Mouse (Mus musculus): ENCODE data around the gene Mapk8ip2. TPM values are rescaled to one million over a fixed set of nuclear protein-coding genes. Genes with fewer than 3 reads are reported as not detected.

The Mapk8ip2 gene
- total RNA-seq, 2 experiments from 2014 or later = not detected

Other genes with a start within 250 kb of the Mapk8ip2 start
- gene Ppp6r2, start 242.4 kb upstream of the Mapk8ip2 start, total RNA-seq (2015) = 8.5 and 11.8 TPM in 2 replicates
- gene Ppp6r2, start 242.4 kb upstream of the Mapk8ip2 start, total RNA-seq (2017) = 9.8 and 11.2 TPM in 2 replicates
- 92.1 and 94.9 TPM in 2 replicates for gene Sbf1, start 138.6 kb upstream of the Mapk8ip2 start, total RNA-seq (2015)
- gene Sbf1, start 138.6 kb upstream of the Mapk8ip2 start, total RNA-seq (2017) = 50.0 and 52.1 TPM in 2 replicates
- gene Adm2, start 131.2 kb upstream of the Mapk8ip2 start, total RNA-seq (2015) = not detected in 2 replicates
- not detected in 2 replicates for gene Adm2, start 131.2 kb upstream of the Mapk8ip2 start, total RNA-seq (2017)
- gene Miox, start 119.5 kb upstream of the Mapk8ip2 start, total RNA-seq (2015) = not detected in 2 replicates
- not detected in 2 replicates for gene Miox, start 119.5 kb upstream of the Mapk8ip2 start, total RNA-seq (2017)
- 14.0 and 16.6 TPM in 2 replicates for gene Lmf2, start 98.3 kb upstream of the Mapk8ip2 start, total RNA-seq (2015)
- gene Lmf2, start 98.3 kb upstream of the Mapk8ip2 start, total RNA-seq (2017) = 7.4 and 11.7 TPM in 2 replicates
- 82.4 and 115 TPM in 2 replicates for gene Ncaph2, start 98.2 kb upstream of the Mapk8ip2 start, total RNA-seq (2015)
- 96.7 and 97.9 TPM in 2 replicates for gene Ncaph2, start 98.2 kb upstream of the Mapk8ip2 start, total RNA-seq (2017)
- 15.9 and 20.6 TPM in 2 replicates for gene Sco2, start 80.1 kb upstream of the Mapk8ip2 start, total RNA-seq (2015)
- gene Sco2, start 80.1 kb upstream of the Mapk8ip2 start, total RNA-seq (2017) = 14.4 and 14.7 TPM in 2 replicates
- gene Tymp, start 76.9 kb upstream of the Mapk8ip2 start, total RNA-seq (2015) = 0.10 and 0.17 TPM in 2 replicates
- 0.42 and 0.71 TPM in 2 replicates for gene Tymp, start 76.9 kb upstream of the Mapk8ip2 start, total RNA-seq (2017)
- 0.90 and 2.7 TPM in 2 replicates for gene Odf3b, start 74.6 kb upstream of the Mapk8ip2 start, total RNA-seq (2015)
- gene Odf3b, start 74.6 kb upstream of the Mapk8ip2 start, total RNA-seq (2017) = 1.9 and 3.7 TPM in 2 replicates
- gene Klhdc7b, start 69.0 kb upstream of the Mapk8ip2 start, total RNA-seq (2015) = 0.07 TPM in 1 of 2 replicates, not detected in the other
- gene Klhdc7b, start 69.0 kb upstream of the Mapk8ip2 start, total RNA-seq (2017) = under 0.01 TPM in 1 of 2 replicates, not detected in the other
- gene Syce3, start 43.4 kb upstream of the Mapk8ip2 start, total RNA-seq (2015) = not detected in 2 replicates
- gene Syce3, start 43.4 kb upstream of the Mapk8ip2 start, total RNA-seq (2017) = not detected in 2 replicates
- 1.5 and 1.9 TPM in 2 replicates for gene Cpt1b, start 28.1 kb upstream of the Mapk8ip2 start, total RNA-seq (2015)
- gene Cpt1b, start 28.1 kb upstream of the Mapk8ip2 start, total RNA-seq (2017) = 2.3 and 2.5 TPM in 2 replicates
- gene C730034F03Rik, start 24.3 kb upstream of the Mapk8ip2 start, total RNA-seq (2015) = 0.98 and 3.6 TPM in 2 replicates
- gene C730034F03Rik, start 24.3 kb upstream of the Mapk8ip2 start, total RNA-seq (2017) = 3.7 and 5.5 TPM in 2 replicates
- gene Gm44502, start 24.2 kb upstream of the Mapk8ip2 start, total RNA-seq (2015) = 1.1 TPM in 1 of 2 replicates, not detected in the other
- gene Gm44502, start 24.2 kb upstream of the Mapk8ip2 start, total RNA-seq (2017) = 0.04 and 0.68 TPM in 2 replicates
- gene Chkb, start 24.0 kb upstream of the Mapk8ip2 start, total RNA-seq (2015) = 36.0 and 45.7 TPM in 2 replicates
- gene Chkb, start 24.0 kb upstream of the Mapk8ip2 start, total RNA-seq (2017) = 16.4 and 24.5 TPM in 2 replicates
- gene Arsa, start 23.5 kb downstream of the Mapk8ip2 start, total RNA-seq (2015) = 7.1 and 7.3 TPM in 2 replicates
- gene Arsa, start 23.5 kb downstream of the Mapk8ip2 start, total RNA-seq (2017) = 8.8 and 13.9 TPM in 2 replicates
- 1.8 and 4.2 TPM in 2 replicates for gene Shank3, start 45.7 kb downstream of the Mapk8ip2 start, total RNA-seq (2015)
- gene Shank3, start 45.7 kb downstream of the Mapk8ip2 start, total RNA-seq (2017) = 1.3 and 3.1 TPM in 2 replicates
- gene Acr, start 114.4 kb downstream of the Mapk8ip2 start, total RNA-seq (2015) = not detected in 2 replicates
- not detected in 2 replicates for gene Acr, start 114.4 kb downstream of the Mapk8ip2 start, total RNA-seq (2017)
- gene Rabl2, start 138.0 kb downstream of the Mapk8ip2 start, total RNA-seq (2015) = 14.3 and 17.1 TPM in 2 replicates
- gene Rabl2, start 138.0 kb downstream of the Mapk8ip2 start, total RNA-seq (2017) = 7.4 and 11.2 TPM in 2 replicates

Data from megakaryocyte progenitor cell, adult 5-6 weeks (primary cell).